Mouse (Mus musculus) hindbrain, postnatal 0 days (tissue): ENCODE results near the gene F3. TPM values are rescaled to one million over a fixed set of nuclear protein-coding genes. Genes with fewer than 3 reads are reported as not detected.

Experiments used
- ATAC-seq: fragments of 200-750 bp; cut with Nextera tagmentation; 2 replicates; pipeline ENCODE4 v1.8.0; 2017; ENCODE audit warnings: mild to moderate bottlenecking, moderate TSS enrichment, moderate library complexity
- DNase-seq: peaks from one replicate; pipeline ENCODE4 v3.0.0-alpha.2; 2015; ENCODE audit warnings: low spot score
- H3K27ac ChIP-seq: fragments of 300-500 bp; sonication (generic); 2 replicates; pipeline ENCODE4 v1.5.1; 2014; ENCODE audit warnings: mild to moderate bottlenecking
- H3K27me3 ChIP-seq: fragments of 300-500 bp; sonication (generic); 2 replicates; pipeline ENCODE4 v1.6.1; 2014; ENCODE audit warnings: low read length, mixed read lengths; ENCODE audit not compliant: insufficient read depth
- H3K36me3 ChIP-seq: fragments of 300-500 bp; sonication (generic); 2 replicates; pipeline ENCODE4 v1.6.1; 2014; ENCODE audit warnings: low read length, mixed read lengths; ENCODE audit not compliant: insufficient read depth
- H3K4me1 ChIP-seq: fragments of 300-500 bp; sonication (generic); 2 replicates; pipeline ENCODE4 v1.6.1; 2014; ENCODE audit warnings: antibody characterized with exemption, low read length, mixed read lengths; ENCODE audit not compliant: insufficient read depth
- H3K4me2 ChIP-seq: fragments of 300-500 bp; sonication (generic); 2 replicates; pipeline ENCODE4 v1.6.1; 2014; ENCODE audit warnings: low read depth, mild to moderate bottlenecking, low read length, moderate library complexity, mixed read lengths
- H3K4me3 ChIP-seq: fragments of 300-500 bp; sonication (generic); 2 replicates; pipeline ENCODE4 v1.5.1; 2014; ENCODE audit warnings: low read length
- H3K9ac ChIP-seq: fragments of 300-500 bp; sonication (generic); replicated peaks from 2 replicates; pipeline ENCODE4 v1.6.1; 2014; ENCODE audit warnings: mild to moderate bottlenecking, low read length, moderate library complexity, mixed read lengths
- H3K9me3 ChIP-seq: fragments of 300-500 bp; sonication (generic); 2 replicates; pipeline ENCODE4 v1.6.1; 2016; ENCODE audit warnings: low read length, mixed read lengths
- CTCF ChIP-seq: IDR thresholded peaks from 2 replicates; pipeline ENCODE4 v1.5.1; 2016; ENCODE audit warnings: antibody characterized with exemption, control low read depth, low read depth
- WGBS: fragments of 180-500 bp; shearing (Covaris S2); extraction: QIAGEN DNeasy Blood & Tissue Kit; methylation state at CpG from one replicate; pipeline ENCODE4 v1.1.7; 2014; 5-methylcytosine and 5-hydroxymethylcytosine counted together
- polyA plus RNA-seq: library from polyadenylated mRNA; unstranded; fragments of >200 nt; fragmentation: Nextera tagmentation; extraction: Ambion mirVana; gene quantifications from 2 replicates; pipeline ENCODE4 v1.2.1, GENCODE M21; 2015
- total RNA-seq: library from RNA; depleted of rRNA; stranded (reverse); fragments of >200 nt; gene quantifications from 2 replicates; pipeline ENCODE4 v1.2.3, GENCODE M21; 2014

Gene F3
- total and polyA plus RNA-seq, 2 experiments from 2014 or later = 12.0 to 15.2 TPM

DNA sequence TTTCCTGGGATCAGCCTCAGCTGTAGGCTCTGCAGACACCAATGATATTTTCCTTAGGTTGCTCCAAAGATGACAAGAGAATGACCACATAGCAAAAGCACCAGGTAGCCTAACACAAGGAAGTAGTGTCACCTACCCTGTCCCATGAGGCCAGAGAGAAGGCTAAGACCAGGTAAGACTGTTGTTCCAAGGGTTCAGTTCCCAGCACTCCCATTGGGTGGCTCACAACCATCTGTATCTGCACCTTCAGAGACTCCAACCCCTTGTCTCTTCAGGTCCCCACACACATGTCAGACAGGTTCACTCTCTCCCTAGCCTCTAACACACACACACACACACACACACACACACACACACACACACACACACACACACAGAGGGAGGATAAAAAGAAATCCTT lies 8.0 kb upstream of the F3 start:
- H3K9ac ChIP-seq = no peak overlapping the region
- H3K9me3 ChIP-seq = no peaks in the 10 kb centered on the region
- H3K36me3 ChIP-seq = no peaks in the 10 kb centered on the region
- peak overlapping the region; percentile 60; the same call in 1 of the 2 replicates for H3K27ac ChIP-seq
- DNase-seq = no peak
- ATAC-seq = no peak
- no peaks in the 10 kb centered on the region for H3K27me3 ChIP-seq
- H3K4me2 ChIP-seq = no peak overlapping the region
- no peak overlapping the region for H3K4me3 ChIP-seq
- TF ChIP-seq CTCF = no peak
- H3K4me1 ChIP-seq = no peaks in the 10 kb centered on the region

- H3K36me3 ChIP-seq = no peaks in the 10 kb centered on the region
- H3K4me2 ChIP-seq = no peak overlapping the region
- peak overlapping the region; percentile 60; the same call in 1 of the 2 replicates for H3K27ac ChIP-seq
- no peak for TF ChIP-seq CTCF
- H3K4me3 ChIP-seq = no peak overlapping the region
- WGBS = 70% methylated on average over 6 of the region's 6 CpGs
- DNase-seq = peak; percentile 62
- ATAC-seq = peak; percentile 71
- H3K27me3 ChIP-seq = no peaks in the 10 kb centered on the region
- no peak overlapping the region for H3K9ac ChIP-seq
- H3K4me1 ChIP-seq = no peaks in the 10 kb centered on the region
- no peaks in the 10 kb centered on the region for H3K9me3 ChIP-seq
Observed at GRCm38 (mm10) chr3:121715741-121716459, 7.4 kb upstream of the F3 start.

DNA sequence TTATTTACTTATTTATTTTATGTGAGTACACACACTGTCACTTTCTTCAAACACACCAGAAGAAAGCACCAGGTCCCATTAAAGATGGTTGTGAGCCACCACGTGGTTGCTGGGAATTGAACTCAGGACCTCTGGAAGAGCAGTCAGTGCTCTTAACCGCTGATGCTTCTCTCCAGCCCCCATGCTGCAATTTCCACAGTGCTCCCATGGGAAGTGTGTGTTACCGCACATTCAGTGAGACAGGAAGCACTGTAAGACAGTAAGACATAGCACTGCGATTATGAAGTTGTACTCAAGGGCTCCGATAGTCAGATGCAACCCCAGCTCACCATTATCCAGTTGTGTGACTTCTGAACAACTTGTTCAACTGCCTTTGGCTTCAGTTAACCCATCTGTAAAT lies 6.9 kb upstream of the F3 start:
- Histone ChIP-seq H3K27ac (peak overlapping the region; percentile 13; the same call in 1 of the 2 replicates), H3K4me3 (no peak overlapping the region), H3K27me3 (no peaks in the 10 kb centered on the region), H3K9ac (no peak overlapping the region), H3K4me1 (0 out of 2 replicates have a peak, but pooled peaks cover 3% of the 10 kb centered on the region), H3K4me2 (no peak overlapping the region), H3K9me3 (no peaks in the 10 kb centered on the region), H3K36me3 (no peaks in the 10 kb centered on the region)
- no peak for TF ChIP-seq CTCF
- 88% methylated on average over 5 of the region's 5 CpGs for WGBS
- no peak for ATAC-seq
- DNase-seq = no peak

DNA sequence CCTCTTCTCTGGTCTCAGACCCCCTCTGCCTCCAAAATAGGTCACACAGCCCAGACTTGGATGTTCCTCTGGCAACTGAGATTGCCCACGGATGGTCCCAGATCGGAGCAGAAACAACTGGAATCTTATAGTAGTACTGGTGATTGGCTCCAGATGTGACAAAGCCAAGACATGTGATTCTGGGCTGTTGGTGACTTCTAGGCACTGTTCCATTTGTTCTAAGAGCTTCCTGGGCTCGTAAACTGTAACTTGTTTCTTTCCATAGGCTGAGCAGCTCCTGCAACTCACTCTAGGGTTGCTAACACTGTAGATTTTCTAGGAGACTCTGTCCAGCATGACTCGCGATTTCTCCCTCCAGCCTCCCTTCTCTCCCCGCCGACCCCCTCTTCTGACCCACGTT lies 4.7 kb upstream of the F3 start:
- WGBS = 81% methylated on average over 8 of the region's 8 CpGs

DNA sequence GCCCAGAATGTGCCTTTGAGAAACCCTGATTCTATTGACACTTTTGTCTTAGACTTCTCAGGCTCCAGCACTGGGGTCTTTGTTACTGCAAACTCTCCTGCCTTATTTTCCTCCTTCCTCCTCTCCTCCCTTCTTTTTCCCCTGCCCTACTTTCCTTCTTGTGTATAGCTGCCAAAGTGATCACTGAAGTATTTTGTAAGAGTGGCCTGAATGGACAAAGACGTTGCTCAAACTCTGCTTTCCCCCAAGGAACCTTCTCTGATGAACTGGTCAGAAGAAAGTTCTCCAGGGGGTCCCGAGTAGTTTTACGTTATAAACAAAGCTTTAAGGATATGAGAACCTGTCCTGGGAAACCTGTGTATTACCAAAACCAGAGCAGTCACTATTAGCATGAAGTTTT lies 3.6 kb upstream of the F3 start:
- no peaks in the 10 kb centered on the region for H3K9me3 ChIP-seq
- 0 out of 2 replicates have a peak, but pooled peaks cover 9% of the 10 kb centered on the region for H3K4me1 ChIP-seq
- no peak overlapping the region for H3K4me2 ChIP-seq
- no peak overlapping the region for H3K4me3 ChIP-seq
- 63% methylated on average over 3 of the region's 3 CpGs for WGBS
- H3K36me3 ChIP-seq = no peaks in the 10 kb centered on the region
- no peak overlapping the region for H3K9ac ChIP-seq
- no peak overlapping the region for H3K27ac ChIP-seq
- no peak for DNase-seq
- no peak for TF ChIP-seq CTCF
- ATAC-seq = no peak
- no peaks in the 10 kb centered on the region for H3K27me3 ChIP-seq

More for the DNA sequence above, 4.7 kb upstream of the F3 start:
- H3K36me3 ChIP-seq = no peaks in the 10 kb centered on the region
- H3K27ac ChIP-seq = no peak overlapping the region
- ATAC-seq (no peak), DNase-seq (no peak)
- 0 out of 2 replicates have a peak, but pooled peaks cover 6% of the 10 kb centered on the region for H3K4me1 ChIP-seq
- H3K27me3 ChIP-seq = no peaks in the 10 kb centered on the region
- no peak overlapping the region for H3K9ac ChIP-seq
- no peaks in the 10 kb centered on the region for H3K9me3 ChIP-seq
- no peak for TF ChIP-seq CTCF
- H3K4me3 ChIP-seq = no peak overlapping the region
- H3K4me2 ChIP-seq = no peak overlapping the region

DNA sequence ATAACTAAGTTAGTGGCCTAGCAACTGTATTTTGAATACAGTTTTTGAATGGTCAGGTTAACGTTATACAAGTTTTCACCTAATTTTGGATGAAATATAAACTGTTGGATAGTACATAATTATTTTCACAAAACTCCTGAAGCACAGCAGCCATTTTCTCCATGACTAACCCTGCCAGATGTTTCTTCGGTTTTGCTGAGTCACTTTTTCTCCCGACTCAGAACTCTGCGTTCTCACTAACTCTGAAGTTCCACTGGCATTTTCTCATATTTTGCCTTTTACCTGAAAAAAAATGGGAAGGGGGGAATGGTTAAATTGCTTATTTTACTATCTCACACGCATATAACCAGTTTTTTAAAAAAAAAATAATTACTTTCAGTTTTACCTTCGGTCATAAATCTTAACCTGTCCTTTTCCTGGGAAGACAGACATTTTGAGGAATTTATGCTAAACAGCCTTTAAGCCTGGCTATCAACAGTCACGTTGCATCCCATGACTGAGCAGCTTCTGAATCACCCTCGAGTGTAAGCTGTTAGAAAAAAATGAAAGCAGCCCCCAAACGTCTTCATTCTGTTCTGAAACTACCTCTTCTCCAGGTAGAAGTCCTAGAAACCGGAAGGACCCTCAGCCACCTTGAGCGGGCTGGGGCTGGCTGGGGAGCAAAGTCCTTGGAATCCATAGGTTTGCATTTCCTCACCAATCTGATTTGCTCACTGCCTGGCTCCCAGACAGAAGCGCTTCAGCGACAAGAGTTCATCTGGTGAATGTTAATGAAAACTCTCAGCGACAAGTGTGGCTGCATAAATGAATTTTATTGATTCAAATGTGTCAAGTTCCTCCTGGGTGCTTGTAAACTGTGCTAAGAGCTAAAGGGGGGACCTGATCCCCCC lies 2.3 kb upstream of the F3 start:
- Histone ChIP-seq H3K9ac (no peak overlapping the region), H3K27me3 (no peaks in the 10 kb centered on the region), H3K36me3 (no peaks in the 10 kb centered on the region), H3K9me3 (no peaks in the 10 kb centered on the region), H3K27ac (peak overlapping the region; percentile 69), H3K4me2 (peak overlapping the region; percentile 31; the same call in 1 of the 2 replicates), H3K4me3 (no peak overlapping the region), H3K4me1 (0 out of 2 replicates have a peak, but pooled peaks cover 9% of the 10 kb centered on the region)
- no peak for TF ChIP-seq CTCF
- 40% methylated on average over 14 of the region's 14 CpGs for WGBS
- ATAC-seq = no peak
- DNase-seq = peak; percentile 45
